Mouse (Mus musculus): ENCODE results near the gene Dusp11. TPM values are rescaled to one million over a fixed set of nuclear protein-coding genes. Genes with fewer than 3 reads are reported as not detected.
"Not testable (repeated sequence)": the region's sequence is repeated elsewhere in the genome, so short reads cannot be mapped to it uniquely, and the experiment has no call there.

Gene Dusp11
- polyA plus RNA-seq, 1 experiment from 2014 or later = 48.7 TPM

GRCm38 (mm10) chr6:85975761-85976160 lies 14.3 kb upstream of the Dusp11 start:
- Histone ChIP-seq H3K9ac (ENCODE audit: low read length) (no peak overlapping the region), H3K4me3 (ENCODE audit: low read length) (no peak overlapping the region), H3K27me3 (ENCODE audit: control insufficient read depth, insufficient read depth, low read depth, low read length) (no peaks in the 10 kb centered on the region), H3K4me2 (ENCODE audit: low read depth, low read length) (no peak overlapping the region), H3K27ac (ENCODE audit: low read length) (no peak overlapping the region), H3K4me1 (replicated peaks; ENCODE audit: control insufficient read depth, insufficient read depth, low read length) (no peaks in the 10 kb centered on the region; the same call in 1 of the 2 replicates), H3K36me3 (ENCODE audit: control insufficient read depth, insufficient read depth, low read length) (no peaks in the 10 kb centered on the region), H3K9me3 (ENCODE audit: control insufficient read depth, low read length) (no peaks in the 10 kb centered on the region)
- no peak for ATAC-seq (ENCODE audit: low read depth)
- WGBS = 81% methylated on average over 1 of the region's 1 CpGs

GRCm38 (mm10) chr6:85974941-85975617 lies 13.6 kb upstream of the Dusp11 start:
- no peak overlapping the region for H3K9ac ChIP-seq (ENCODE audit: low read length)
- no peak overlapping the region for H3K27ac ChIP-seq (ENCODE audit: low read length)
- H3K4me2 ChIP-seq (ENCODE audit: low read depth, low read length) = no peak overlapping the region
- no peaks in the 10 kb centered on the region for H3K36me3 ChIP-seq (ENCODE audit: control insufficient read depth, insufficient read depth, low read length)
- H3K4me1 ChIP-seq (replicated peaks; ENCODE audit: control insufficient read depth, insufficient read depth, low read length) = no peaks in the 10 kb centered on the region; the same call in 1 of the 2 replicates
- no peak overlapping the region for H3K4me3 ChIP-seq (ENCODE audit: low read length)
- no peaks in the 10 kb centered on the region for H3K9me3 ChIP-seq (ENCODE audit: control insufficient read depth, low read length)
- no peak for ATAC-seq (ENCODE audit: low read depth)
- 46% methylated on average over 10 of the region's 10 CpGs for WGBS
- H3K27me3 ChIP-seq (ENCODE audit: control insufficient read depth, insufficient read depth, low read depth, low read length) = no peaks in the 10 kb centered on the region

GRCm38 (mm10) chr6:85973336-85973735 lies 11.9 kb upstream of the Dusp11 start:
- no peak overlapping the region for H3K4me3 ChIP-seq (ENCODE audit: low read length)

GRCm38 (mm10) chr6:85972699-85973098 lies 11.2 kb upstream of the Dusp11 start:
- no peak for ATAC-seq (ENCODE audit: low read depth)
- Histone ChIP-seq H3K4me2 (ENCODE audit: low read depth, low read length) (no peak overlapping the region), H3K27ac (ENCODE audit: low read length) (no peak overlapping the region), H3K9me3 (ENCODE audit: control insufficient read depth, low read length) (no peaks in the 10 kb centered on the region), H3K27me3 (ENCODE audit: control insufficient read depth, insufficient read depth, low read depth, low read length) (no peaks in the 10 kb centered on the region), H3K4me3 (ENCODE audit: low read length) (no peak overlapping the region), H3K4me1 (replicated peaks; ENCODE audit: control insufficient read depth, insufficient read depth, low read length) (no peaks in the 10 kb centered on the region; the same call in 1 of the 2 replicates), H3K9ac (ENCODE audit: low read length) (no peak overlapping the region), H3K36me3 (ENCODE audit: control insufficient read depth, insufficient read depth, low read length) (no peaks in the 10 kb centered on the region)
- WGBS = 45% methylated on average over 3 of the region's 3 CpGs

More at GRCm38 (mm10) chr6:85973336-85973735, 11.9 kb upstream of the Dusp11 start:
- no peaks in the 10 kb centered on the region; the same call in 1 of the 2 replicates for H3K4me1 ChIP-seq (replicated peaks; ENCODE audit: control insufficient read depth, insufficient read depth, low read length)
- no peak overlapping the region for H3K27ac ChIP-seq (ENCODE audit: low read length)
- H3K9ac ChIP-seq (ENCODE audit: low read length) = no peak overlapping the region
- H3K9me3 ChIP-seq (ENCODE audit: control insufficient read depth, low read length) = no peaks in the 10 kb centered on the region
- no peak for ATAC-seq (ENCODE audit: low read depth)
- H3K36me3 ChIP-seq (ENCODE audit: control insufficient read depth, insufficient read depth, low read length) = no peaks in the 10 kb centered on the region
- 66% methylated on average over 3 of the region's 3 CpGs for WGBS
- no peaks in the 10 kb centered on the region for H3K27me3 ChIP-seq (ENCODE audit: control insufficient read depth, insufficient read depth, low read depth, low read length)
- H3K4me2 ChIP-seq (ENCODE audit: low read depth, low read length) = no peak overlapping the region

- H3K36me3 ChIP-seq (ENCODE audit: control insufficient read depth, insufficient read depth, low read length) = no peaks in the 10 kb centered on the region
- no peak overlapping the region for H3K27ac ChIP-seq (ENCODE audit: low read length)
- ATAC-seq (ENCODE audit: low read depth) = no peak
- H3K9me3 ChIP-seq (ENCODE audit: control insufficient read depth, low read length) = no peaks in the 10 kb centered on the region
- 44% methylated on average over 2 of the region's 2 CpGs for WGBS
- H3K27me3 ChIP-seq (ENCODE audit: control insufficient read depth, insufficient read depth, low read depth, low read length) = no peaks in the 10 kb centered on the region
- H3K4me2 ChIP-seq (ENCODE audit: low read depth, low read length) = no peak overlapping the region
- no peak overlapping the region for H3K9ac ChIP-seq (ENCODE audit: low read length)
- no peak overlapping the region for H3K4me3 ChIP-seq (ENCODE audit: low read length)
- no peaks in the 10 kb centered on the region; the same call in 1 of the 2 replicates for H3K4me1 ChIP-seq (replicated peaks; ENCODE audit: control insufficient read depth, insufficient read depth, low read length)
These were observed 8.4 kb upstream of the Dusp11 start for GRCm38 (mm10) chr6:85969889-85970288.

- ATAC-seq (ENCODE audit: low read depth) = no peak
- H3K27ac ChIP-seq (ENCODE audit: low read length) = no peak overlapping the region
- 67% methylated on average over 4 of the region's 4 CpGs for WGBS
- no peaks in the 10 kb centered on the region for H3K36me3 ChIP-seq (ENCODE audit: control insufficient read depth, insufficient read depth, low read length)
- H3K4me2 ChIP-seq (ENCODE audit: low read depth, low read length) = no peak overlapping the region
- H3K4me3 ChIP-seq (ENCODE audit: low read length) = no peak overlapping the region
- H3K9ac ChIP-seq (ENCODE audit: low read length) = no peak overlapping the region
- peaks cover 2% of the 10 kb centered on the region; the same call in 1 of the 2 replicates for H3K4me1 ChIP-seq (replicated peaks; ENCODE audit: control insufficient read depth, insufficient read depth, low read length)
- no peaks in the 10 kb centered on the region for H3K27me3 ChIP-seq (ENCODE audit: control insufficient read depth, insufficient read depth, low read depth, low read length)
- H3K9me3 ChIP-seq (ENCODE audit: control insufficient read depth, low read length) = no peaks in the 10 kb centered on the region
These were observed 5.2 kb upstream of the Dusp11 start for GRCm38 (mm10) chr6:85966686-85967085.

GRCm38 (mm10) chr6:85966081-85966480 lies 4.6 kb upstream of the Dusp11 start:
- H3K4me3 ChIP-seq (ENCODE audit: low read length); ATAC-seq (ENCODE audit: low read depth); H3K4me2 ChIP-seq (ENCODE audit: low read depth, low read length); H3K27me3 ChIP-seq (ENCODE audit: control insufficient read depth, insufficient read depth, low read depth, low read length); H3K9ac ChIP-seq (ENCODE audit: low read length); H3K36me3 ChIP-seq (ENCODE audit: control insufficient read depth, insufficient read depth, low read length); H3K4me1 ChIP-seq (replicated peaks; ENCODE audit: control insufficient read depth, insufficient read depth, low read length); H3K9me3 ChIP-seq (ENCODE audit: control insufficient read depth, low read length): not testable (repeated sequence)
- H3K27ac ChIP-seq (ENCODE audit: low read length) = 0 out of 2 replicates have a peak overlapping the region, but pooled peaks have one; percentile 20
- WGBS = 14% methylated on average over 4 of the region's 6 CpGs

GRCm38 (mm10) chr6:85957581-85957980 lies 3.9 kb downstream of the Dusp11 start:
- no peak overlapping the region for H3K4me2 ChIP-seq (ENCODE audit: low read depth, low read length)
- no peak for ATAC-seq (ENCODE audit: low read depth)
- H3K27me3 ChIP-seq (ENCODE audit: control insufficient read depth, insufficient read depth, low read depth, low read length) = no peaks in the 10 kb centered on the region
- H3K4me1 ChIP-seq (replicated peaks; ENCODE audit: control insufficient read depth, insufficient read depth, low read length) = peaks cover 9% of the 10 kb centered on the region
- no peak overlapping the region for H3K4me3 ChIP-seq (ENCODE audit: low read length)
- 56% methylated on average over 3 of the region's 3 CpGs for WGBS
- H3K9me3 ChIP-seq (ENCODE audit: control insufficient read depth, low read length) = no peaks in the 10 kb centered on the region
- no peak overlapping the region for H3K9ac ChIP-seq (ENCODE audit: low read length)
- no peak overlapping the region for H3K27ac ChIP-seq (ENCODE audit: low read length)
- peaks cover 33% of the 10 kb centered on the region for H3K36me3 ChIP-seq (ENCODE audit: control insufficient read depth, insufficient read depth, low read length)

- H3K27me3 ChIP-seq (ENCODE audit: control insufficient read depth, insufficient read depth, low read depth, low read length) = no peaks in the 10 kb centered on the region
- peaks cover 54% of the 10 kb centered on the region for H3K36me3 ChIP-seq (ENCODE audit: control insufficient read depth, insufficient read depth, low read length)
- WGBS = 88% methylated on average over 6 of the region's 6 CpGs
- H3K9me3 ChIP-seq (ENCODE audit: control insufficient read depth, low read length) = no peaks in the 10 kb centered on the region
- H3K4me1 ChIP-seq (replicated peaks; ENCODE audit: control insufficient read depth, insufficient read depth, low read length) = no peaks in the 10 kb centered on the region
- no peak overlapping the region for H3K4me2 ChIP-seq (ENCODE audit: low read depth, low read length)
- no peak overlapping the region for H3K9ac ChIP-seq (ENCODE audit: low read length)
- no peak overlapping the region for H3K27ac ChIP-seq (ENCODE audit: low read length)
- H3K4me3 ChIP-seq (ENCODE audit: low read length) = no peak overlapping the region
- ATAC-seq (ENCODE audit: low read depth) = no peak
These were observed 12.9 kb downstream of the Dusp11 start for GRCm38 (mm10) chr6:85948549-85948948.

Measured in lung, embryonic 16.5 days (tissue).